Mouse (Mus musculus): ENCODE measurements around the gene Cfap97.
"Not testable (repeated sequence)": the region's sequence is repeated elsewhere in the genome, so short reads cannot be mapped to it uniquely, and the experiment has no call there.

The Cfap97 gene

DNA sequence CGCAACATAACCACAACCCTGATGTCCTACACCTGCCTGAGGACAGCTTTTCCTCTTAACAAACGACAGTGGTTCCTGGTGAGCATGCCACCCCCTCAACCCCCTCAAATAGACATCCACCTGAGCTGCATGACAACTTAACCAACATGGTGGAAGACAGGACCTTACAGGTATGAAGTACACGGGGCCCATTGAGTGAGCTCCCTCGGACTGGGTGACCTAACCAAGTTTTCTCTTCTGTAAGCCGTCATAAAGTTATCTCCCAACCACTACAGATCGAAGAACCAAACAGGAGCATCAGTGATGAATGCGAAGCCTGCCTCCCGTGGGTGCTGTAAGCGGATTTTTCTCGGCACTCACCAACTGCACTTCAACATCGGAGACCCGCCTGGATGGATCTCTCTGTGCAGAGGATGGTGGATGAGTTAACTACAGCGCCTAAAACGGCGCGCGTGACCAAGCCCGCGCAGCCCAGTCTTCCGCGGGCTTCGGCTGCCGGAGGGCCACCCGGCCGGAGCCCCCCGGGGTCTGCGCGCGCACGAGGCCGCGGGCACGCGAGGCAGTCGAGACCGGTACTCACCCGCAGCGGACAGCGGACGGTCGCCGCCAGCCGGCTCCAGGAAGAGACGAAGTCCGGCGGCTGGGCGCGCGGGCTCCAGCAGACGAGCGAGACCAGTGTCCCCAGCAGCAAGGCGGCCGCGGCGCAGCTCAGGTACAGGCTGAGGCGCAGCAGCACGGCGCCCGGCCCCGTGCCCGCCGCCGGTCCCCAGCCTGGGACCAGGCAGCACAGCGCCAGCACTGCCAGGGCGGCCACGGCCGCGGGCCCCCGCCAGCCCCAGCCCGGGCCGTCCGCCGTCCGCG lies at the start of gene Cfap97:
Gene Cfap97 (plus strand): TSS at position 570 of the 861 bp plus-strand sequence.
- DNase-seq (ENCODE audit: low read depth, low spot score) = peak; percentile 40
- no peaks in the 10 kb centered on the region for H3K27me3 ChIP-seq (ENCODE audit: control insufficient read depth, insufficient read depth, low read length, poor library complexity, severe bottlenecking)
- 0 out of 2 replicates have a peak, but pooled peaks cover 3% of the 10 kb centered on the region for H3K36me3 ChIP-seq (ENCODE audit: control insufficient read depth, insufficient read depth, low read length, poor library complexity, severe bottlenecking)

- no peak for DNase-seq (ENCODE audit: low read depth, low spot score)
- peaks cover 13% of the 10 kb centered on the region for H3K36me3 ChIP-seq (ENCODE audit: control insufficient read depth, insufficient read depth, low read length, poor library complexity, severe bottlenecking)
- no peaks in the 10 kb centered on the region for H3K27me3 ChIP-seq (ENCODE audit: control insufficient read depth, insufficient read depth, low read length, poor library complexity, severe bottlenecking)
Measured at GRCm38 (mm10) chr8:46103434-46103833, 48.1 kb upstream of the Cfap97 start.

GRCm38 (mm10) chr8:46107690-46108089 lies 43.9 kb upstream of the Cfap97 start:
- H3K27me3 ChIP-seq (ENCODE audit: control insufficient read depth, insufficient read depth, low read length, poor library complexity, severe bottlenecking) = no peaks in the 10 kb centered on the region
- no peak for DNase-seq (ENCODE audit: low read depth, low spot score)
- H3K36me3 ChIP-seq (ENCODE audit: control insufficient read depth, insufficient read depth, low read length, poor library complexity, severe bottlenecking) = peaks cover 5% of the 10 kb centered on the region; the same call in 1 of the 2 replicates

DNA sequence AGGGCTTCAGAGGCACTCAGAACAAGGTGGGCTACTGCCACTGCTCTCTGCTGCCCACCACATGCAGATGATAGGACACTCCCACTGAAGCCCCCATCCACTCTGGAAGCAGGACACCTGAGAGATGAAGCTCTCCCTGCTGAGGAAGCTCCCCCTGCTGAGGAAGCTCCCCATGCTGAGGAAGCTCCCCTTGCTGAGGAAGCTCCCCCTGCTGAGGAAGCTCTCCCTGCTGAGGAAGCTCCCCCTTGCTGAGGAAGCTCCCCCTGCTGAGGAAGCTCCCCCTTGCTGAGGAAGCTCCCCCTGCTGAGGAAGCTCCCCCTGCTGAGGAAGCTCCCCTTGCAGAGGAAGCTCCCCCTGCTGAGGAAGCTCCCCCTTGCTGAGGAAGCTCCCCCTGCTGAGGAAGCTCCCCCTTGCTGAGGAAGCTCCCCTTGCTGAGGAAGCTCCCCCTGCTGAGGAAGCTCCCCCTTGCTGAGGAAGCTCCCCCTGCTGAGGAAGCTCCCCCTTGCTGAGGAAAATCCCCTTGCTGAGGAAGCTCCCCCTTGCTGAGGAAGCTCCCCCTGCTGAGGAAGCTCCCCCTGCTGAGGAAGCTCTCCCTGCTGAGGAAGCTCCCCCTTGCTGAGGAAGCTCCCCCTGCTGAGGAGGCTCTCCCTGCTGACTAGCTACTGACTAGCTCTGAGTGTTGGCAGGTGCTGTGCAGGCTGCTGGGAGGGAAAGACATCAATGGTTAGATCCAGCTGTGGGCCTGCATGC lies 38.0 kb upstream of the Cfap97 start:
- H3K36me3 ChIP-seq (ENCODE audit: control insufficient read depth, insufficient read depth, low read length, poor library complexity, severe bottlenecking); H3K27me3 ChIP-seq (ENCODE audit: control insufficient read depth, insufficient read depth, low read length, poor library complexity, severe bottlenecking): not testable (repeated sequence)
- peak; percentile 14 for DNase-seq (ENCODE audit: low read depth, low spot score)

DNA sequence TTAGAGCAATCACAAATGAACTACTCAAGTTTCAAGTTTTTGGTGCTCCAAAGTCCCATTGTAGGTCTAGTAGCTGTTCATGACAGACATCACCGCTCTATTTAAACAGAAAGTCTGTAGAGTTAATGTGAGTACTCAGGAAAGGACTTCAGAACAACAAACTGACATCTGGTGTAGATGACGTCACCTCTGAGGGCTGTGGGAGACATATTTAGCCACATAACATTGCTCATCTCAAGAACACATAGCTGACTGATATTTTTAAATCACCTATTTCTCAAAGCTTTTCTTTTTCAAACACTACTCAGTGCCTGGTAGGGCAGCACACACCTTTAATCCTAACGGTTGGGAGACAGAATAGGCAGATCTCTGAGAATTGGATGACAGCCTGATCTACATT lies 34.4 kb upstream of the Cfap97 start:
- H3K27me3 ChIP-seq (ENCODE audit: control insufficient read depth, insufficient read depth, low read length, poor library complexity, severe bottlenecking) = no peaks in the 10 kb centered on the region
- H3K36me3 ChIP-seq (ENCODE audit: control insufficient read depth, insufficient read depth, low read length, poor library complexity, severe bottlenecking) = peaks cover 3% of the 10 kb centered on the region
- DNase-seq (ENCODE audit: low read depth, low spot score) = no peak

DNA sequence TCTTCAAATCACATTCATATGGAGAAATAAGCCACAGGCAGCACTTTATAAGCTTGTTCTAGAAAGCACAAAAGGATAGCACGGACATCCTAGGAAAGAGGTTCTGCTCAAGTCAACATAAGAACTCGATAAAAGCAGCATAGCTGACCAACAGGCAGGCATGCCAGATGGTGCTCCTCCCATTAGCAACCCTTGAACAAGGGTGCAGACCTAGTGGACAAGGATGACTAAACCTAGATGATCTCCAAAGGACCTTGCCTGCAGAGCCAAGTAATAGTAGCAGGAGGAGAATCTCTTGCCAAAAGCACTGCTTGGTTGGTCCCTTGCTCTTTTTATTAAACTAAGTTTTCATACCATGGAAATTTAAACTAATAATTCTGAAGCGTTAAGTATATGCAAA lies 32.4 kb upstream of the Cfap97 start:
- DNase-seq (ENCODE audit: low read depth, low spot score) = no peak
- H3K36me3 ChIP-seq (ENCODE audit: control insufficient read depth, insufficient read depth, low read length, poor library complexity, severe bottlenecking) = peaks cover 8% of the 10 kb centered on the region
- no peaks in the 10 kb centered on the region for H3K27me3 ChIP-seq (ENCODE audit: control insufficient read depth, insufficient read depth, low read length, poor library complexity, severe bottlenecking)

GRCm38 (mm10) chr8:46122498-46122897 lies 29.1 kb upstream of the Cfap97 start:
- Histone ChIP-seq H3K27me3 (ENCODE audit: control insufficient read depth, insufficient read depth, low read length, poor library complexity, severe bottlenecking) (no peaks in the 10 kb centered on the region), H3K36me3 (ENCODE audit: control insufficient read depth, insufficient read depth, low read length, poor library complexity, severe bottlenecking) (peaks cover 8% of the 10 kb centered on the region; the same call in 1 of the 2 replicates)
- no peak for DNase-seq (ENCODE audit: low read depth, low spot score)

DNA sequence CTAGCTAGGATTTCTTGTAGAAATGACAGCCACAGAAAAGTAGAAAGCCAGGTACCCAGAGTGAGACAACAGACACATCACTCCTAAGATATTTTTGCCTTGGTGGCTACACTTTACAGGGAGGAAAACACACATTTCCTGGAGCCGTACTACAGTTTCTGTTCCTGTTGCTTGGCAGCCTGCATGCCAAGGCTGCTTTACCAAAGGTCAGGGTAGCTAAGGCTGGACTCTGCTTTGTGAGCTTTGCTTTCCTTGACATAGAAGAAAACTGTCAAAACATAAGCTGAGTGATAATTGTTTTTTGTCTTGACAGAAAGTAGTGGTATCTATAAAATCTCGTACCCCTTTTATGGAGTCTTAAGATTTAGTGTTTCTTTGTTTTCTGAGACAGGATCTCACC lies 21.1 kb upstream of the Cfap97 start:
- H3K27me3 ChIP-seq (ENCODE audit: control insufficient read depth, insufficient read depth, low read length, poor library complexity, severe bottlenecking) = no peaks in the 10 kb centered on the region
- DNase-seq (ENCODE audit: low read depth, low spot score) = no peak
- no peaks in the 10 kb centered on the region for H3K36me3 ChIP-seq (ENCODE audit: control insufficient read depth, insufficient read depth, low read length, poor library complexity, severe bottlenecking)

GRCm38 (mm10) chr8:46135546-46135945 lies 16.0 kb upstream of the Cfap97 start:
- H3K36me3 ChIP-seq (ENCODE audit: control insufficient read depth, insufficient read depth, low read length, poor library complexity, severe bottlenecking); H3K27me3 ChIP-seq (ENCODE audit: control insufficient read depth, insufficient read depth, low read length, poor library complexity, severe bottlenecking): not testable (repeated sequence)
- DNase-seq (ENCODE audit: low read depth, low spot score) = peak; percentile 45

- no peaks in the 10 kb centered on the region for H3K27me3 ChIP-seq (ENCODE audit: control insufficient read depth, insufficient read depth, low read length, poor library complexity, severe bottlenecking)
- no peak for DNase-seq (ENCODE audit: low read depth, low spot score)
- no peaks in the 10 kb centered on the region for H3K36me3 ChIP-seq (ENCODE audit: control insufficient read depth, insufficient read depth, low read length, poor library complexity, severe bottlenecking)
Measured at GRCm38 (mm10) chr8:46137336-46137735, 14.2 kb upstream of the Cfap97 start.

DNA sequence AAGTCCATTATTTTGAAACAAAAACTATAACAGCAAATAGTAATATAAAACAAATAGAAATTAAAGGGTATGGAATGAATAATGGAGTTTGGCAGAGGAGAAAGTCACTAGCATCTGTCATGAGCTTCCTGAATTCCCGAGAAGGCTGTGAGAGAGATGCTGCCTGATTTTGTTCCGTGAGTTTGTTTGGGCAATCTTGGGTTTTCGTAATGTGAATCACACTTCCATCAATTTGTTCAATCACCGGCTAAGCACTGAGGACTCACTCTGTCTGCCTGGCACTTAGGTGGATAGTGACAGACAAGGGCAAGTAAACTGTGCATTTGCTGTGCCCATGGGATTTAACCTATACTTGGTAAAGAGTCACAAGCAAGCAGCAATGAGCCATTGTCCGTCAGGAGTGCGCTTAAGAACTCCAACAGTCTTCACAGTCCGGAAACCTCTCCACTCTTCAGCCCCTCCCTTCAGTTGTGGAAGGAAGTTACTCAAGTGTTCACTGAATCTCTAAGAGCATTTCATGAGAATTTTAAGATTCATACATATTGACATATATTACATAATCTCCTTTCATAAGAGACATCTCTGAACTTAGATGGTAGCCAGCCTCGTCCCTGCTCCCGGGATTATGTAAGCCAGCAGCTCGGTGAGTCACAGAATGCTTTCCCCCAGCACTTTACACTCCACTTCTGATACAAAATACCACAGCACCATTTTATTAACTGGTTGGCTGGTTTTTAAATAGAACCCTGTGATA lies 13.6 kb upstream of the Cfap97 start:
- H3K36me3 ChIP-seq (ENCODE audit: control insufficient read depth, insufficient read depth, low read length, poor library complexity, severe bottlenecking) = no peaks in the 10 kb centered on the region
- DNase-seq (ENCODE audit: low read depth, low spot score) = no peak
- H3K27me3 ChIP-seq (ENCODE audit: control insufficient read depth, insufficient read depth, low read length, poor library complexity, severe bottlenecking) = no peaks in the 10 kb centered on the region

DNA sequence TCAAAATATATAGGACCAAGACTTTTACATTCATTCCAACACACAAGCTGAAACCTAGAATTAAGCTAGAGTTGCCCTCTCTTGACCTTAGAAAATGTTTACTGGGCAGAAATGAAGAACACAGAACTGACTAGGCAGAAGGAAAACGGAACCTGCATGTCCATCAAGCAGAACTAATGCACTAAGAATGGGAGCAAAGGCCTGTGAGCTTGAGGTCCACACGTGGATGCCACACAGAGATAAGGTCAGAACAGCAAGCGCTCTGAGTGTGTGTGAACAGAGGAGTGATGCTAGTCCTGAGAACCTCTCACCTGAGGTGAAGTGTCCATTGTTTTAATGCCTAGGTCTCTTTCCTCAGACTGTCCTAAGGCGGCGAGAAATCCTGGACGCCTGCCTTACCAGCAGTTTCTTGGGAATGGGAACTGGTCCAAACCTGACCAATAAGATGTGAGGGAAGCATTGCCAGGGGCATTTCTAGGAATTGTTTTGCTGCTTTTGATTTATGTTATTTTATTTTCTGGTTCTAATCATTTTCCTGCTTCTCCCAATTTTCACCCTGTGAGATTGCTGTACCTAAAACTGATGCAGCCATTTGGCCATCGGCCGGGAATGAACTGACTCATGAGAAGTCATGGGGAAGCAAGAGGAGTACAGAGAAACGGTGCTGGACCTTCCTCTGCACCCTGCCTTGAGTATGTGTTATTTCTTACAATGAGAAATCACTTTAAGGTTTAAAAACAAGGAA lies 11.0 kb upstream of the Cfap97 start:
- H3K27me3 ChIP-seq (ENCODE audit: control insufficient read depth, insufficient read depth, low read length, poor library complexity, severe bottlenecking) = no peaks in the 10 kb centered on the region
- DNase-seq (ENCODE audit: low read depth, low spot score) = no peak

DNA sequence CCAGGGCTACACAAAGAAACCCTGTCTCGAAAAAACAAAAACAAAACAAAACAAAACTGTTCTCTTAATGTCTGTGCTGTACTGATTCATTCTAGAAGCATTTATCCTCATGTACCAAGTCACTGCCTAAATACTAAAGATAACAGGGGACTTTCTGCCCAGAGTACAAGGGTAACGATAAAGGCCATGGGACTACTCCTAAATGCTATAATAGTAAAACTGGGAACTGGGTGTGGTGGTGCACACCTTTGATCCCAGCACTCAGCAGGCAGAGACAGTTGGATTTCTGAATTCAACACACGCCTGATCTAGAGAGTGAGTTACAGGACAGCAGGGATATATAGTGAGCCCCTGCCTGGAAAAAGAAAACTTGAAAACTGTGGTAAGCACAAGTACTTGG lies 9.9 kb upstream of the Cfap97 start:
- H3K36me3 ChIP-seq (ENCODE audit: control insufficient read depth, insufficient read depth, low read length, poor library complexity, severe bottlenecking) = no peaks in the 10 kb centered on the region
- no peaks in the 10 kb centered on the region for H3K27me3 ChIP-seq (ENCODE audit: control insufficient read depth, insufficient read depth, low read length, poor library complexity, severe bottlenecking)
- DNase-seq (ENCODE audit: low read depth, low spot score) = no peak

More for the DNA sequence above, 11.0 kb upstream of the Cfap97 start:
- H3K36me3 ChIP-seq (ENCODE audit: control insufficient read depth, insufficient read depth, low read length, poor library complexity, severe bottlenecking) = no peaks in the 10 kb centered on the region

DNA sequence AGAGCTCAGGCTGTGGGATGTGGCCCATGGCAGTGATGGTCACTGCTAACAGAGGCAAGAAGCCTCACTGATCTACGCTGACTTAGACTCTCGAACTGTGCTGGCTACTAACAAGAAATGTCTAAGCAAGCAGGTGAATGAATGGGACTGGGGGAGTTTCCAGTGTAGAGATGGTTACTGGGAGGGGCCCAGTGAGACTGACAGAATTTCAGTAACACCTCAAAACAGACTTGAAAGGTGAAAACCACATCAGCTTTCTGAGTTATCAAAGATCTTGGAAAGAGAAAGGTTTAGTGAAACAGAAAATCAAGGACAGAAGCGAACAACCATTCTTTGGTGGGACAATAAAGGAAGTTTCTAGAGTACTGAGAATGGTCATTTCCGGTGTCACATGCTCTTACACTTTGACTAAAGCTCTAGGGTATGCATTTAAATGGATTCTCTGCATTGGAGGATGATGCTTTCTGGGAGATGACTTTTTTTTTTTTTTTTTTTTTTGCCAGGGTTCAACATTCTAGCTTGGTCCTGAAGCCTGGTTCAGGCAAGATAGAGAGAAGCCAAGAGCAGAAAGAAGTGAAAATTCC lies 9.0 kb upstream of the Cfap97 start:
- DNase-seq (ENCODE audit: low read depth, low spot score) = no peak

More for the DNA sequence above, 9.0 kb upstream of the Cfap97 start:
- Histone ChIP-seq H3K27me3 (ENCODE audit: control insufficient read depth, insufficient read depth, low read length, poor library complexity, severe bottlenecking) (no peaks in the 10 kb centered on the region), H3K36me3 (ENCODE audit: control insufficient read depth, insufficient read depth, low read length, poor library complexity, severe bottlenecking) (no peaks in the 10 kb centered on the region)
